Comparison of ENCODE assay signal across 8 mouse cellular contexts in the genomic region with DNA sequence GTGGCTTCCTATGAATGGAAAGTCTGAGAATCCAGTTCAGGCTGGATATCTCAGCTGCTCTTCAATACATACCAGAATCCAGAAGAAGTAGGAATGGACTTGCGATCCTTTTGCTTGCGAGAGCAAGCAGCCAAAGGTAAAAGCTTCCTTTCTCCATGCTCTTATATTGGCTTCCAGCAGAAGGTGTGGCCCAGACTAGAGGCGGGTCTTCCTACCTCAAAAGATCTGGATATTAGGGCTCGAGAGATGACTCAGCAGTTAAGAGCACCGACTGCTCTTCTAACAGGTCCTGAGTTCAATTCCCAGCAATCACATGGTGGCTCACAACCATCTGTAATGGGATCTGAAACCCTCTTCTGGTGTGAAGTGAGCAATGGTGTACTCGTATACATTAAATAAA. TPM values are rescaled to one million over a fixed set of nuclear protein-coding genes. Genes with fewer than 3 reads are reported as not detected.
DNase-seq lines count a peak whose midpoint lies in the region; ATAC-seq and TF ChIP-seq lines count a peak whose summit lies in the region.

TSS of gene Cpsf6 (minus strand) at position 108 of the 400 bp plus-strand sequence.

- no peaks in the 10 kb centered on the region for H3K36me3 ChIP-seq in heart, postnatal 0 days (replicated peaks; ENCODE audit: control insufficient read depth, insufficient read depth, low read length)
- no peaks in the 10 kb centered on the region for H3K36me3 ChIP-seq in limb, embryonic 10.5 days
- H3K36me3 ChIP-seq in neural tube, embryonic 13.5 days: no peaks in the 10 kb centered on the region

- no peak within 1 kb of the TSS for H3K4me3 ChIP-seq in heart, postnatal 0 days (ENCODE audit: low read depth, low read length)
- H3K4me3 ChIP-seq in limb, embryonic 10.5 days: no peak within 1 kb of the TSS
- no peak within 1 kb of the TSS for H3K4me3 ChIP-seq in neural tube, embryonic 13.5 days

- H3K4me1 ChIP-seq in heart, postnatal 0 days (ENCODE audit: control insufficient read depth, insufficient read depth): peaks cover 4% of the 10 kb centered on the region; the same call in 1 of the 2 replicates
- peaks cover 5% of the 10 kb centered on the region for H3K4me1 ChIP-seq in limb, embryonic 10.5 days
- H3K4me1 ChIP-seq in neural tube, embryonic 13.5 days (replicated peaks): peaks cover 12% of the 10 kb centered on the region

- no peaks in the 10 kb centered on the region for H3K27me3 ChIP-seq in heart, postnatal 0 days (ENCODE audit: control insufficient read depth, insufficient read depth, low read length)
- H3K27me3 ChIP-seq in limb, embryonic 10.5 days (ENCODE audit: low read depth, poor library complexity, severe bottlenecking): no peaks in the 10 kb centered on the region
- H3K27me3 ChIP-seq in neural tube, embryonic 13.5 days: no peaks in the 10 kb centered on the region

- WGBS in heart, postnatal 0 days: 81% methylated on average over 6 of the region's 6 CpGs
- WGBS in limb, embryonic 10.5 days: 90% methylated on average over 6 of the region's 6 CpGs
- 85% methylated on average over 6 of the region's 6 CpGs for WGBS in neural tube, embryonic 13.5 days

- DNase-seq in urinary bladder, adult 2 months (ENCODE audit: low spot score): no peak
- DNase-seq in urinary bladder, postnatal 4 days (ENCODE audit: low spot score in 2 of 2): no peak
- DNase-seq in heart, postnatal 0 days (ENCODE audit: low spot score): no peak
- no peak for DNase-seq in limb, embryonic 10.5 days (ENCODE audit: low spot score)
- DNase-seq in spleen, postnatal 14 days (ENCODE audit: low spot score in 2 of 2): no peak
- DNase-seq in testis, postnatal 10 days (ENCODE audit: low spot score): no peak

- no peak within 1 kb of the TSS for H3K4me2 ChIP-seq in heart, postnatal 0 days (ENCODE audit: low read depth, low read length)
- H3K4me2 ChIP-seq in neural tube, embryonic 13.5 days: no peak within 1 kb of the TSS

- ATAC-seq in erythroblast, adult 5-6 weeks (replicated peaks; ENCODE audit: low FRiP score, poor library complexity, severe bottlenecking): no peak
- ATAC-seq in heart, postnatal 0 days (ENCODE audit: insufficient read depth, low read depth): no peak
- no peak for ATAC-seq in neural tube, embryonic 13.5 days (ENCODE audit: low read depth)

- TF ChIP-seq CTCF in heart, postnatal 0 days (IDR thresholded peaks at IDR 0.05; ENCODE audit: low read depth): no peak

- no peak for TF ChIP-seq EP300 in heart, postnatal 0 days (IDR thresholded peaks at IDR 0.05; ENCODE audit: low read depth)

- H3K9ac ChIP-seq in heart, postnatal 0 days (replicated peaks; ENCODE audit: low read depth, low read length): no peak within 1 kb of the TSS
- no peak within 1 kb of the TSS for H3K9ac ChIP-seq in neural tube, embryonic 13.5 days

- H3K9me3 ChIP-seq in heart, postnatal 0 days (replicated peaks; ENCODE audit: control insufficient read depth, low read length): no peaks in the 10 kb centered on the region
- no peaks in the 10 kb centered on the region for H3K9me3 ChIP-seq in limb, embryonic 10.5 days (replicated peaks)
- no peaks in the 10 kb centered on the region for H3K9me3 ChIP-seq in neural tube, embryonic 13.5 days

- H3K27ac ChIP-seq in heart, postnatal 0 days (ENCODE audit: low read depth): no peak within 1 kb of the TSS
- no peak within 1 kb of the TSS for H3K27ac ChIP-seq in limb, embryonic 10.5 days
- H3K27ac ChIP-seq in neural tube, embryonic 13.5 days (replicated peaks): no peak within 1 kb of the TSS

RNA-seq across cellular contexts. Expression of gene Cpsf6, which starts in this region (rescaled TPM):
- polyA plus RNA-seq in urinary bladder, adult 2 months (2012; rRNA removed): 35.9 and 43.5 TPM in 2 replicates
- total RNA-seq in erythroblast, adult 5-6 weeks (2015; ENCODE audit: low replicate concordance): 37.6 and 47.7 TPM in 2 replicates
- total RNA-seq in erythroblast, adult 5-6 weeks (2017; ENCODE audit: low replicate concordance): 36.5 and 47.0 TPM in 2 replicates
- total RNA-seq in heart, postnatal 0 days (2014; rRNA removed; ENCODE audit: low replicate concordance): 57.8 and 82.3 TPM in 2 replicates
- polyA plus RNA-seq in heart, postnatal 0 days (2015; fragmentation: Nextera tagmentation; extraction: Ambion mirVana): 53.2 and 55.7 TPM in 2 replicates
- polyA plus RNA-seq in limb, embryonic 10.5 days (2016; fragmentation: Nextera tagmentation; extraction: Ambion mirVana): 230 and 235 TPM in 2 replicates
- 144 and 167 TPM in 2 replicates for polyA plus RNA-seq in neural tube, embryonic 13.5 days (2015; fragmentation: Nextera tagmentation; extraction: Ambion mirVana)
